Mouse (Mus musculus): ENCODE measurements around the gene Rac3.

- TF ChIP-seq MAFK (IDR thresholded peaks at IDR 0.05; ENCODE audit: insufficient read depth, low read depth, low read length), result no peak
- no peak for TF ChIP-seq ZC3H11A (IDR thresholded peaks at IDR 0.05; ENCODE audit: borderline replicate concordance, low read depth, low read length)
- no peak for TF ChIP-seq ZNF384 (IDR thresholded peaks at IDR 0.05; ENCODE audit: low read depth, low read length)
These were observed 12.3 kb downstream of the Rac3 start for GRCm38 (mm10) chr11:120733521-120733920.

Measured in ES-E14 (cell line).